Mouse (Mus musculus) erythroblast, embryonic 14.5 days (primary cell): ENCODE measurements around the gene Cpn1. TPM values are rescaled to one million over a fixed set of nuclear protein-coding genes. Genes with fewer than 3 reads are reported as not detected.

Experiments used
- H3K27me3 ChIP-seq: 2 replicates; pipeline ENCODE4 v1.6.1; 2012; ENCODE audit warnings: inconsistent platforms; ENCODE audit not compliant: control insufficient read depth
- H3K36me3 ChIP-seq: 2 replicates; pipeline ENCODE4 v1.6.1; 2012; ENCODE audit warnings: mild to moderate bottlenecking, inconsistent platforms; ENCODE audit not compliant: control insufficient read depth
- H3K4me1 ChIP-seq: 2 replicates; pipeline ENCODE4 v1.6.1; 2012; ENCODE audit warnings: inconsistent platforms; ENCODE audit not compliant: control insufficient read depth
- H3K4me3 ChIP-seq: replicated peaks from 2 replicates; pipeline ENCODE3; 2012; ENCODE audit warnings: moderate library complexity, mild to moderate bottlenecking, inconsistent platforms
- H3K9me3 ChIP-seq: 2 replicates; pipeline ENCODE4 v1.6.1; 2012; ENCODE audit warnings: low read length, inconsistent platforms, mixed read lengths; ENCODE audit not compliant: control insufficient read depth
- GATA1 ChIP-seq: IDR thresholded peaks from 2 replicates; pipeline ENCODE4 v1.6.1; 2012; ENCODE audit warnings: low read length, inconsistent platforms, mixed read lengths
- TAL1 ChIP-seq: IDR thresholded peaks from 3 replicates; pipeline ENCODE4 v1.6.1; 2012; ENCODE audit warnings: low read length, inconsistent platforms, mixed read lengths
- polyA plus RNA-seq: library from polyadenylated mRNA; stranded (reverse); fragments of >175 nt; gene quantifications from 2 replicates; pipeline ENCODE4 v1.2.3, GENCODE M21; 2012

Cpn1 gene
- polyA plus RNA-seq, 1 experiment = 0.42 TPM

DNA sequence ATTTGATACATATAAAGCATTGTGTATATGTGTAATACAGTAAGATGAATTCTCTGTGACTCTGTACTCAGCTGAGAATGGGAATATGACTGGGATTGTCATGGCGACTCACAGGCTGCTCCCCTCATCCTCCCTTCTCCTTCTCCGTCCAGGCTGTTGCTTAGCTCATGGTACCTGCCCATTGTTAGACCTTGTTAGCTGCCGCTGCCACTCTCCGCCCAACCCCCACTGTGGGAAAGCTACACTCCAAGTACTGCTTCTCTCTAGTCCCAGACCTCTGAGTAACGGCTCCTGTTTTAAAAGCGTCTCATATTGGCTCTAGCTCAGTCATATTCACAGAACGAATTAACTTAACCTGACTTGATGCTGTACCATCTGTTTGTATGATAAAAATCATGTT lies 33.4 kb upstream of the Cpn1 start:
- Histone ChIP-seq H3K36me3 (no peaks in the 10 kb centered on the region), H3K4me3 (no peak overlapping the region), H3K27me3 (no peaks in the 10 kb centered on the region), H3K4me1 (no peaks in the 10 kb centered on the region), H3K9me3 (no peaks in the 10 kb centered on the region)
- TF ChIP-seq TAL1 = no peak
- TF ChIP-seq GATA1 = no peak

DNA sequence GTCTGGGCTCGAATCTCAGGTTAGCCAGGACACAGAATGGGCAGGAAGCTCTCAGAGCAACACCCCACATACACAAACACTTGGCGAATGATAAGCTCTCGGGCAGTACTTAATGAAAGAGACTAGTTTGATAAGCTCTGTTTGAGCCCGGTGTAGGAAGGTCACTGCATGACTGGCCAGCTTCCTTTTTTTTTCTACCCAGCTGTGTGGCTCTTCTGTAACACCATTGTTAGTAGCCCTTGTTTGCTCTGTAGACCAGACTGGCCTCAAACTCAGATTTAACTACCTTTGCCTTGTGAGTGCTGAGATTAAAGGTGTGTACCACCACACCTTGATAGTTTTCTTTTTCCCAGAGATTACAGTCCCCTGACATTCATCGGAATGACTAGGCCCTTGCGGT lies 27.5 kb upstream of the Cpn1 start:
- no peak overlapping the region for H3K4me3 ChIP-seq
- H3K9me3 ChIP-seq = no peaks in the 10 kb centered on the region
- no peaks in the 10 kb centered on the region for H3K4me1 ChIP-seq
- TF ChIP-seq GATA1 (no peak), TAL1 (no peak)
- H3K36me3 ChIP-seq = no peaks in the 10 kb centered on the region; the same call in 1 of the 2 replicates
- no peaks in the 10 kb centered on the region for H3K27me3 ChIP-seq

DNA sequence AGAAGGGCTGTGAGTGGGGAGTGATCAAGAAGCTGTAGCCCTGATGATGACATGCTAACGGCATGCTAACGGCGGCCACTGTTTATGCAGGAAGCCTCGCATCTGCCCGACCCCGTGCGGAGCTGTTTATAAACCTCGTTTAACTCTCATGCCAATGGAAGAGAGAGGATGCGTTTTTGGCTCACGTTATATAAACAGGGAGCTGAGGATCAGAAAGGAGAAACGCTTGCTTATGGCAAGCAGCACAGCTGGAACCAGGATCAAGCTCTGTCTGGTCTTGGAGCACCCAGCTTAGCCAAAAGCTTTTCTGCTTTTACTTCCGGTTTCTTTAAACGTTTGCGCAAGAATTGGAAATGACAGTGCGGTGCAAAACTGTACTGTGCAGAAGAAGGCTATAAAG lies 22.4 kb upstream of the Cpn1 start:
- H3K9me3 ChIP-seq = no peaks in the 10 kb centered on the region
- H3K4me1 ChIP-seq = no peaks in the 10 kb centered on the region
- no peak for TF ChIP-seq GATA1
- no peak for TF ChIP-seq TAL1
- H3K4me3 ChIP-seq = no peak overlapping the region
- no peaks in the 10 kb centered on the region; the same call in 1 of the 2 replicates for H3K36me3 ChIP-seq
- H3K27me3 ChIP-seq = no peaks in the 10 kb centered on the region

DNA sequence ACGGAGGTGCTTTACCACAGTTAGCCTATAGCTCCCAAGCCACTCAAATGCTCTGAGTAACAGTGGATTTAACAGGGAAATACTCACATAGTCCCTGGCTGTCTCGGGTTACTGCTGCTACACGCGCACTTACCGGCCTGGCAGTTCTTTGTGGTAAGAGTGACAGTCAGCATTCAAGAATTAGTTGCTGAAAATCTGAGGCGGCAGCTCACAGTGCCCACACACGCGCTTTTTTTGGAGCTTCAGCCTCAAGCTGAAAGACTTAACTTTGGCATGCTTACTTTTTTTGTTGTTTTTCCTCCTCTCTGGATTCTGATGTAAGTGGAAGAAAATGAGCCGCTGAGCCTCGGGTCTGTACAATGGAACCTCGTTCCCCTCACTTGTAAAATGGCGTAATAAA lies 20.8 kb upstream of the Cpn1 start:
- H3K27me3 ChIP-seq = no peaks in the 10 kb centered on the region
- H3K4me1 ChIP-seq = no peaks in the 10 kb centered on the region
- H3K36me3 ChIP-seq = no peaks in the 10 kb centered on the region; the same call in 1 of the 2 replicates
- H3K9me3 ChIP-seq = no peaks in the 10 kb centered on the region
- TF ChIP-seq GATA1 (no peak), TAL1 (no peak)
- no peak overlapping the region for H3K4me3 ChIP-seq

DNA sequence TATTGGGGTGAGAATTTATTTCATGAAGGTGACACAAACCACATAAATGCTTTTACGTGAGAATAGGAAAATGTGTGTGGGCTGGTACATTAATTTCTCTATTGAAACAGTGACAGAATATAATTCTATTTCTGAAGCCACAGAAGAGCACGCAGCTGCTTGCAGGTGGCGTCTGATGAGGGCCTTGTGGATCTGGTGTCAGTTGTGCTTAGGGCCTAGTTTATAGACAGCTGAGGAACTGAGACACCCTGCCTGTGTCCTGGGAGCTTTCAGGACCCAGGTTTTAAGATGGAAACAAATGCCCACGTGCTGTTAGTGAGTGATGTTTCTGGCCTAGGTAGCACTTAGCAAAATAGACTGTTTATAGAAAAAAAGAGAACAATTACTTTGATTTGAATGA lies 18.7 kb upstream of the Cpn1 start:
- no peak for TF ChIP-seq TAL1
- TF ChIP-seq GATA1 = no peak
- Histone ChIP-seq H3K9me3 (no peaks in the 10 kb centered on the region), H3K4me3 (no peak overlapping the region), H3K27me3 (no peaks in the 10 kb centered on the region), H3K36me3 (no peaks in the 10 kb centered on the region), H3K4me1 (no peaks in the 10 kb centered on the region)

DNA sequence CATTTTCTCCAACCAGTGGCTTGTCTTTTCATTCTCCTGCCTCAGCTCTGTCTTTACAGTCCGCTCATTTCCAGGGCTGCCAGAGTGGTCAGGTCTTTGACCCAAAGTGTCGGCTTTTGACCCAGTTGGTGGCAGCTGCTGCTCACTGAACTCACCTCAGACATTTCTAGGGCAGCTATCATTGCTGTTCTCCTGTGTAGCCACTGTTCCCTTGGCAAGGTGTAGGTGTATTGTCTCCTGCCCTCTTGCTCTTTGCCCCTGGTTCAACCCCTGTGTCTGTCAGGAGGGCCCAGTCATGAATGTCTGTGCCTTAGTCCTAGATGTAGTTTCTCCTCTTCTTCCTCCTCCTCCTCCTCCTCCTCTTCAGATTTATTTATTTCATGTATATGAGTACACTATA lies 17.9 kb upstream of the Cpn1 start:
- no peaks in the 10 kb centered on the region for H3K4me1 ChIP-seq
- no peaks in the 10 kb centered on the region for H3K36me3 ChIP-seq
- no peaks in the 10 kb centered on the region for H3K27me3 ChIP-seq
- H3K9me3 ChIP-seq = no peaks in the 10 kb centered on the region
- H3K4me3 ChIP-seq = no peak overlapping the region
- no peak for TF ChIP-seq GATA1
- no peak for TF ChIP-seq TAL1

DNA sequence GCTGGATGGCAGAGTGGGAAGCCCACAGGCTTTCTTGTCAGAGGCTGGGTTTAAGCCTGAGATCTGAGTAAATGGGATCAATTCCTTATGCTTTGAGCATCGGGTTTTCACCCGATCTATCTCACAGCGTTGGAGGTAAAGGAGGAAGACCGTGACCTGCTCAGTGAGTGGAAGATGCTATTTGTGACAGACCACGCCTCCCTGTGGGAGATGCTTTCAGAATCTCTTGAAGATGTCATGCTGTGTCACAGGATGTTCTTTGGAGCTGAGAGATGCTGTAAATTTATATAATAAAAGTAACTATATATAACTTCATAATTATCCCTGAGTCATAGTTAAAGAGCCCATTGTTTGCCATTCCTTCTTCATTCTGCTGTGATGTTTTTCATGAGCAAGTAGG lies 14.4 kb upstream of the Cpn1 start:
- no peaks in the 10 kb centered on the region for H3K36me3 ChIP-seq
- no peaks in the 10 kb centered on the region for H3K9me3 ChIP-seq
- H3K4me3 ChIP-seq = no peak overlapping the region
- TF ChIP-seq GATA1 (no peak), TAL1 (no peak)
- H3K4me1 ChIP-seq = no peaks in the 10 kb centered on the region
- H3K27me3 ChIP-seq = no peaks in the 10 kb centered on the region

DNA sequence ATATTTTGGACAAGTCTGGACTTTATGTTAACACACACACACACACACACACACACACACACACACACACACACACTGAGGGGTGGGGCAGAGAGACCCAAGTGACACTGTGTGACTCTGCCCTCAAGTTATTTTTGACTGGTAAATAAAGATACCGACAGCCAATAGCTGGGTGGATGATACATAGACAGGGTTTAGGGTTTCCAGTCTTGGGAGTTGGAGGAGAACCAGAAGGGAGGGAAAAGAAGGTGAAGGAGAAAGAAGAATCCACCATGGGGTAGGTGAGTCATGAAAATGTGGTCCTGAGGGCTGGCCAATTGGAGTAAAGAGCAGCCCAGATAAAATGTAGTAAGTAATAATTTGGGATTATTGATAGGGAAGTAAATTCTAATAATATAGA lies 13.7 kb upstream of the Cpn1 start:
- Histone ChIP-seq H3K4me3 (no peak overlapping the region), H3K4me1 (no peaks in the 10 kb centered on the region), H3K27me3 (no peaks in the 10 kb centered on the region), H3K36me3 (no peaks in the 10 kb centered on the region), H3K9me3 (no peaks in the 10 kb centered on the region)
- no peak for TF ChIP-seq GATA1
- no peak for TF ChIP-seq TAL1

DNA sequence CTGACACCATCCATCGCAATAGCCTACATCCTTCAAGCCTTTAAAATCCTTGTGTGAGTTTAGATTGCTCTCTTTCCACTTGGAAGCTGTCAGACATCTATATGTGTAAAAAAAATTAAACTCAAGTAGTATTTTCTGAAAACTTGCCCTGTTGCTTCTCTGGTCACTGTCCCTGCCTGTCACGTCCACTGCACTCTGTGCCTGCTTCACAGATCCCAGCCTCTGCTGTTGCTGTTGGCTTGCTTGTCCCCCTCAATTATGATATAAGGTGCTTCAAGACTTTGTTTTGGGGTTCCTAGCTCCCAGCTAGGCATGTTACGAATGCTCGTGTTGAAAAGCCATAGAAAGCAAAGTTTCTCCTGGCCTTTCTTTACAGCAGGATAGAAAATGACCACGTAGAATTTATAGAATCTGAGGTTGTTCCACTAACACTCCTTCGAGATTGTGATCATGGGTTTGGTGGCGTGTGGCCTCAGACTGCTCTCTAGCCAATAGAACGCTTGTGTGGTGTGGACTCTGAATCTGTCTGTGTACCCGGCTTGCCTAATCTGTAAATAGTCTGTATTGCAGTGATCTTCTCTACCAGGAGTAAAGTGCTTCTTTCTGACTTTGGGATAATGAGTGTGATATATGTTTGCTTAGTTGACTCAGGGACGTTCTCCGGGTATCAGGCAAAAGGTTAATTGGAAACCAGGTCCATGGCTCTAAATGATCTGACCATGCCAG lies 12.6 kb upstream of the Cpn1 start:
- Histone ChIP-seq H3K4me3 (no peak overlapping the region), H3K4me1 (no peaks in the 10 kb centered on the region), H3K27me3 (no peaks in the 10 kb centered on the region), H3K36me3 (no peaks in the 10 kb centered on the region), H3K9me3 (no peaks in the 10 kb centered on the region)
- TF ChIP-seq TAL1 (no peak), GATA1 (no peak)

DNA sequence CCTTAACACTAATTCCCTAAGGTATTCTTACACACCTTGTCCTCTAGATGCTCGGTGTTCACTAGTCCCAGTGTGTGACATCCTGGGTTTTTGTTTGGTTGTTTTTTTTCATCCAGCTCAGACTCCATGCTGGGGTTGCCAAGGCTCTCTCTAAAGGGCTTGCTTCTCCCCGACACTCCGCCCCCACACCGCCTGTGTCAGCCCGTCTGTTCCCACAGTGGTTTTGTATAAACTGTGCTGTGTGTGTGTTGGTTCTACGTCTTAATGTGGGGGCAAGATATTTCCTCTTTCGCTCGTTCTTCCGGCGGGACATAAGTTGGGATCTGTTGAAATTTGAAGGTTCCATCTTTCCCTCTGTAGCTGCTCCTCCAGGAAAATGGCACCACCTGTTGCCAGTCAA lies 11.7 kb upstream of the Cpn1 start:
- Histone ChIP-seq H3K36me3 (no peaks in the 10 kb centered on the region), H3K9me3 (no peaks in the 10 kb centered on the region), H3K27me3 (no peaks in the 10 kb centered on the region), H3K4me3 (no peak overlapping the region), H3K4me1 (no peaks in the 10 kb centered on the region)
- TF ChIP-seq TAL1 (no peak), GATA1 (no peak)
